Mouse (Mus musculus) embryonic facial prominence, embryonic 11.5 days (tissue): ENCODE results near the gene Ogfod3. TPM values are rescaled to one million over a fixed set of nuclear protein-coding genes. Genes with fewer than 3 reads are reported as not detected.

ENCODE experiments used
- ATAC-seq: fragments of 200-750 bp; cut with Nextera tagmentation; replicated peaks from 2 replicates; pipeline ENCODE4 v1.8.0; 2017; ENCODE audit warnings: low read depth; ENCODE audit not compliant: insufficient number of reproducible peaks, low FRiP score, low TSS enrichment
- DNase-seq: peaks from one replicate; pipeline ENCODE4 v3.0.0-alpha.2; 2015; ENCODE audit warnings: low spot score
- H3K27ac ChIP-seq: fragments of 300-500 bp; sonication (generic); replicated peaks from 2 replicates; pipeline ENCODE4 v1.5.1; 2014; ENCODE audit warnings: mild to moderate bottlenecking, low read depth, low read length, control low read depth
- H3K27me3 ChIP-seq: fragments of 300-500 bp; sonication (generic); 2 replicates; pipeline ENCODE4 v1.6.1; 2014; ENCODE audit warnings: mild to moderate bottlenecking, low read length, moderate library complexity, mixed read lengths; ENCODE audit not compliant: control insufficient read depth, insufficient read depth
- H3K36me3 ChIP-seq: fragments of 300-500 bp; sonication (generic); replicated peaks from 2 replicates; pipeline ENCODE4 v1.6.1; 2014; ENCODE audit warnings: low read depth, mild to moderate bottlenecking, low read length, moderate library complexity, mixed read lengths; ENCODE audit not compliant: control insufficient read depth, insufficient read depth
- H3K4me1 ChIP-seq: fragments of 300-500 bp; sonication (generic); 2 replicates; pipeline ENCODE4 v1.6.1; 2014; ENCODE audit warnings: low read length, mixed read lengths; ENCODE audit not compliant: control insufficient read depth, insufficient read depth
- H3K4me2 ChIP-seq: fragments of 300-500 bp; sonication (generic); 2 replicates; pipeline ENCODE4 v1.6.1; 2014; ENCODE audit warnings: low read depth, mild to moderate bottlenecking, control low read depth, low read length, moderate library complexity
- H3K4me3 ChIP-seq: fragments of 300-500 bp; sonication (generic); 2 replicates; pipeline ENCODE4 v1.5.1; 2014; ENCODE audit warnings: low read depth, low read length, control low read depth
- H3K9ac ChIP-seq: fragments of 300-500 bp; sonication (generic); replicated peaks from 2 replicates; pipeline ENCODE4 v1.6.1; 2014; ENCODE audit warnings: mild to moderate bottlenecking, control low read depth, low read length
- H3K9me3 ChIP-seq: fragments of 300-500 bp; sonication (generic); replicated peaks from 2 replicates; pipeline ENCODE4 v1.6.1; 2016; ENCODE audit warnings: mild to moderate bottlenecking, low read length, inconsistent platforms, mixed read lengths; ENCODE audit not compliant: control insufficient read depth
- WGBS: fragments of 180-500 bp; shearing (Covaris S2); extraction: QIAGEN DNeasy Blood & Tissue Kit; methylation state at CpG from one replicate; pipeline ENCODE4 v1.1.7; 2014; 5-methylcytosine and 5-hydroxymethylcytosine counted together
- polyA plus RNA-seq: library from polyadenylated mRNA; unstranded; fragments of >200 nt; fragmentation: Nextera tagmentation; extraction: Ambion mirVana; gene quantifications from 2 replicates; pipeline ENCODE4 v1.2.1, GENCODE M21; 2014

The Ogfod3 gene
- polyA plus RNA-seq, 1 experiment from 2014 or later, result 16.0 TPM

DNA sequence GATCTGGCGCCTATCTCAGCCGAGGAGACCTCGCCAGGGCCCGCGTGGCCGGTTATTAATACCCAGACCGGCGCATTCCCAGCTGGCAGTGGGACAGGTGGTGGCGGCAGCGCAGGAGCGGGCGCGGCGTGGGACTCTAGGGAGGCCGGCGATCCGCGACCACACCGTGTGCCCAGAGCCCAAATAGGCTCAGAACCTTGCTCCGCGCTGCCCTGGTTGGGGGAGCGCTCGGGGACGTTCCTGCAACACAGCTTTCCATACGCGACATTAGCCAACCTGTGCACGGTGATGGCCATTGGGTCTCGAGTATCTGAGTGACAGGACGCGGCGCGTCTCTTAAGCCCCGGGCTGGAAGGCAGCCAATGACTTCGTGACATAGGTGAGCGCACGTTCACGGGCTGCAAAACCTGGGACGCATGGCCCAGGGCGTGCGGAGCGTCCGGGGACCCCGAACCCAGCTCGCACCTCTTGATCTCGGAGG lies 48.1 kb downstream of the Ogfod3 start:
- peak overlapping the region; percentile 25; the same call in 1 of the 2 replicates for H3K9ac ChIP-seq
- peaks cover 29% of the 10 kb centered on the region for H3K27me3 ChIP-seq
- 1% methylated on average over 45 of the region's 45 CpGs for WGBS
- DNase-seq (peak; percentile 14), ATAC-seq (no peak)
- no peaks in the 10 kb centered on the region for H3K36me3 ChIP-seq
- peaks cover 7% of the 10 kb centered on the region; the same call in 1 of the 2 replicates for H3K4me1 ChIP-seq
- no peak overlapping the region for H3K27ac ChIP-seq
- H3K4me3 ChIP-seq, result peak overlapping the region; percentile 31
- H3K9me3 ChIP-seq, result no peaks in the 10 kb centered on the region
- H3K4me2 ChIP-seq, result peak overlapping the region; percentile 67

DNA sequence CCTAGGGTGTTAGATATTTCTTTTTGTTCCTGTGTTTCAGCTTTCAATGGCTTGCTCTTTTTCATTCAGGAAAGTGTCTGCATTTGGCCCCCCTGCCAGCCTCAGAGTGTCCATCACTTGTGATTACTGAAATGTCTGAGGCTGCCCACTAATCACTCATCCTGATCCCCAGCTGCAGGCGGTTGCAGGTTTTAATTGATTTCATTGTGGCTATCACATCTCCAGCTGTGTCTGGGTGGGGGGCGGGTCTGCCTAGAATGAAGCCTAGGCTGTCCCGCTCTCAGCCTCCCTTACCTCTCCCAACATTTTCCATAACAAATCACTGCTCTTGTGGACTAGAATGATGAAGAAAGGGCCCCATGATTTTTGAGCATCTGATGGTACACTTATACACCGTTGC lies 50.3 kb downstream of the Ogfod3 start:
- no peak overlapping the region for H3K27ac ChIP-seq
- H3K9me3 ChIP-seq, result no peaks in the 10 kb centered on the region
- WGBS, result 27% methylated on average over 4 of the region's 4 CpGs
- peaks cover 29% of the 10 kb centered on the region for H3K27me3 ChIP-seq
- no peak overlapping the region for H3K4me3 ChIP-seq
- ATAC-seq (no peak), DNase-seq (no peak)
- H3K4me2 ChIP-seq, result no peak overlapping the region
- no peaks in the 10 kb centered on the region for H3K36me3 ChIP-seq
- no peak overlapping the region for H3K9ac ChIP-seq
- peaks cover 7% of the 10 kb centered on the region; the same call in 1 of the 2 replicates for H3K4me1 ChIP-seq

DNA sequence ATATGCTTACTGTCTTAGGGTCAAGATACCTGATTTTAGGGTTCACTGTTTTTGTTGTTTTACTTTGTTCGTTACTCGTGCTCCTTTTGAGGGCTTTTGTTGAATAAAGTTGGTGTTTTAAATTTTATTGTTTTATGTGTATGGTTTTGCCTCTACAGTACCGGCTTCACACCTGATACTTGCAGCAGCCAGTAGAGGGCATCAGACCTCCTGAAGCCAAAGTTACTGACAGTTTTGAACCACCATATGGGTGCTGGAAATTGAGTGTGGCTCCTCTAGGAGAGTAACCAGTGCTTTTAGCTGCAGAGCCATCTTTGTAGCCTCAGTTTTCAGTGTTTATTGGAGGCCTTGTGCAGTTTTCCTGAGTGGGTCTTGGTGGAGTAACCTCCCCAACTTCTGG lies 56.3 kb downstream of the Ogfod3 start:
- H3K36me3 ChIP-seq, result no peaks in the 10 kb centered on the region
- no peaks in the 10 kb centered on the region for H3K9me3 ChIP-seq
- no peak for DNase-seq
- no peak overlapping the region for H3K4me2 ChIP-seq
- no peaks in the 10 kb centered on the region for H3K27me3 ChIP-seq
- no peak overlapping the region for H3K4me3 ChIP-seq
- H3K27ac ChIP-seq, result no peak overlapping the region
- ATAC-seq, result no peak
- H3K4me1 ChIP-seq, result no peaks in the 10 kb centered on the region
- no peak overlapping the region for H3K9ac ChIP-seq
- WGBS, result 74% methylated on average over 3 of the region's 3 CpGs

- Histone ChIP-seq H3K27ac (no peak within 1 kb of the TSS), H3K9ac (no peak within 1 kb of the TSS), H3K27me3 (no peaks in the 10 kb centered on the region), H3K4me1 (no peaks in the 10 kb centered on the region), H3K36me3 (no peaks in the 10 kb centered on the region), H3K9me3 (no peaks in the 10 kb centered on the region), H3K4me2 (no peak within 1 kb of the TSS), H3K4me3 (no peak within 1 kb of the TSS)
- WGBS, result 89% methylated on average over 22 of the region's 22 CpGs
- DNase-seq, result no peak
- no peak for ATAC-seq
These were observed 58.6 kb downstream of the Ogfod3 start, which contains the start of gene Tex19.1 for GRCm38 (mm10) chr11:121145865-121146264. Gene Tex19.1, plus strand, starts transcription at chr11:121146143.

DNA sequence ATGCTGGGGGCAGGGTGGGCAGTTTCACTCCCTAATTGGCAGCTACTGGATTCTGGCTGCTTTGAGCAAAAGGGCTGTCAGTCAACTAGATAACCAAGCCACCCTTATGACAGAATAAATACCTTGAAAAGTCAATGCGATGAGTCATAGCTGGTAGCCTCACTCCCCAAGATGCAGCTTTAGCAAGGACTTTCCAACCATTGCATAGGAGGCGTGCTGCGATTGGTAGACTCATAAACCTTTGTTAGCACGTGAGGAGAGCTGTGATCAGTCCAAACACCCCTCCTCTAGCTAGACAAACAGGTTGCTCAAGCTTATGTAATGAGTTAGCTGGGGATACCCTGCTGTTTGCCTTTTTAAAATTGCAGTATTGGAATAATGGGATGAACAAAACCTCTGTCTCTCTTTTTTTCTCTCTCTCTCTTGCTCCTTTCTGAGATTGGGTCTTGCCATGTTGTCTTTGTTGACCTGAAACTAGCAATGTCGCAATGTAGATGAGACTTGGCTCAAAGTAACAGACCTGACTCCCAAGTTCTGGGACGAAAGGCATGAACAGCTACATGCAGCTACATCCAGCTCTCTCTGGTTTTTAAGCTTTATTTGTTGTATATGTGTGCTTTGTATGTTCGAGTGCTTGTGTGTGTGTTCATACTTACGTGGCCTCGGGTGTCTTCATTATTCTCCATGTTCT lies 61.0 kb downstream of the Ogfod3 start:
- DNase-seq (no peak), ATAC-seq (no peak)
- no peak overlapping the region for H3K9ac ChIP-seq
- WGBS, result 80% methylated on average over 9 of the region's 9 CpGs
- H3K27me3 ChIP-seq, result no peaks in the 10 kb centered on the region
- H3K36me3 ChIP-seq, result no peaks in the 10 kb centered on the region
- H3K27ac ChIP-seq, result no peak overlapping the region
- no peak overlapping the region for H3K4me2 ChIP-seq
- H3K4me1 ChIP-seq, result no peaks in the 10 kb centered on the region
- H3K9me3 ChIP-seq, result no peaks in the 10 kb centered on the region
- H3K4me3 ChIP-seq, result no peak overlapping the region

- Histone ChIP-seq H3K36me3 (no peaks in the 10 kb centered on the region), H3K27ac (no peak overlapping the region), H3K4me3 (no peak overlapping the region), H3K9ac (no peak overlapping the region), H3K9me3 (no peaks in the 10 kb centered on the region), H3K27me3 (no peaks in the 10 kb centered on the region), H3K4me1 (no peaks in the 10 kb centered on the region), H3K4me2 (no peak overlapping the region)
- DNase-seq, result no peak
- no peak for ATAC-seq
- WGBS, result 49% methylated on average over 6 of the region's 6 CpGs
These were observed 65.8 kb downstream of the Ogfod3 start for GRCm38 (mm10) chr11:121138732-121139131.

- no peak overlapping the region for H3K4me3 ChIP-seq
- no peaks in the 10 kb centered on the region for H3K4me1 ChIP-seq
- no peak for DNase-seq
- no peaks in the 10 kb centered on the region for H3K27me3 ChIP-seq
- no peak overlapping the region for H3K4me2 ChIP-seq
- no peaks in the 10 kb centered on the region for H3K36me3 ChIP-seq
- no peak overlapping the region for H3K27ac ChIP-seq
- no peak overlapping the region for H3K9ac ChIP-seq
- H3K9me3 ChIP-seq, result no peaks in the 10 kb centered on the region
- ATAC-seq, result no peak
- WGBS, result 85% methylated on average over 5 of the region's 5 CpGs
These were observed 66.8 kb downstream of the Ogfod3 start for GRCm38 (mm10) chr11:121137682-121138081.

DNA sequence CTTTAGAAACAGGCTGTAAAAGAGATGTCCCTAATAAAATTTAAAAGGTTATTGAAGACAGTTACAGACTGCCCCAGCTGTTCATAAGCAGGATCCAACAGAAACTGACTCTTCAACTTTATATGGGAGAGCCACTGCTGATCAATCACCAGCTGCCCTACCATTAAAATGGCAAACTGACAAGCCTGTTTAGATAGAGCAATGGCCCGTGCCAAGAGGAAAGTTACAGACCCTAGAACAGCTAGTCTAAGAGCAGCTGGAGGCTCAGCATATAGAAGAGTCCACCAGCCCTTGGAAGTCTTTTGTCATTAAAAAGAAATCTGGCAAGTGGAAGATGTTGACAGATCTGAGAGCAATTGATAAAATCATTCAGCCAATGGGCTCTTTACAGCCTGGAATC lies 69.9 kb downstream of the Ogfod3 start:
- 71% methylated on average over 1 of the region's 1 CpGs for WGBS
- no peaks in the 10 kb centered on the region for H3K9me3 ChIP-seq
- no peak for DNase-seq
- H3K4me2 ChIP-seq, result no peak overlapping the region
- no peak overlapping the region for H3K9ac ChIP-seq
- no peaks in the 10 kb centered on the region for H3K36me3 ChIP-seq
- H3K4me3 ChIP-seq, result no peak overlapping the region
- H3K4me1 ChIP-seq, result no peaks in the 10 kb centered on the region
- H3K27ac ChIP-seq, result no peak overlapping the region
- H3K27me3 ChIP-seq, result no peaks in the 10 kb centered on the region
- no peak for ATAC-seq
